Mouse (Mus musculus) liver, postnatal 0 days (tissue): ENCODE data around the gene Cryl1.

Experiments
- CTCF ChIP-seq: sonication (generic); IDR thresholded peaks from 2 replicates; pipeline ENCODE4 v1.5.1; 2016; ENCODE audit warnings: antibody characterized with exemption, low read depth
- EP300 ChIP-seq: IDR thresholded peaks from 2 replicates; pipeline ENCODE4 v1.6.1; 2016; ENCODE audit warnings: antibody characterized with exemption, low read depth, mild to moderate bottlenecking

DNA sequence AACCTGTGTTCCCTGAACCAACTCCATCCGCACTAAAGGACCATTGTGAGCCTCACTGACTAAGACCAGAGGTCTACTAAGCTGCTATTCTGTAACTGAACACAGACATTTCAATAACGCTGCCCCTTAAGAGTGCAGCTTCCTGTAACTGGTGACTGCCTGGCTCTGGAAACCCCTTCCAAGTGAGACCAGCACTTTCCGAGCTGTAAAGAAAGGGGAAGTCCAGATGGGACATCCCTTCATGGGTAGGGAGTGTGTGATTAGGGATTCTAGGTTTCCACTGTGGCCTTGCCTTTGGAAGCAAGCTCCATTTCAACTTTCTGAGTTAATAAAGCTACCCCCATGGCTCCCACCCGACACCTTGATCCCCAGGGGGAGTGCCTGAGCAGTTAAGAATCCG is 41.3 kb downstream of the Cryl1 start:
- TF ChIP-seq CTCF (no peak), EP300 (no peak)
